Mouse (Mus musculus): ENCODE measurements around the gene Hist2h2ac. TPM values are rescaled to one million over a fixed set of nuclear protein-coding genes. Genes with fewer than 3 reads are reported as not detected.

Hist2h2ac gene
- polyA plus RNA-seq, 1 experiment, result 14.8 TPM

Other genes with a start within 250 kb of the Hist2h2ac start
- 49.7 and 54.9 TPM in 2 replicates for gene Plekho1, start 224.9 kb downstream of the Hist2h2ac start, polyA plus RNA-seq (2012; rRNA removed)
- gene Vps45, start 162.4 kb downstream of the Hist2h2ac start, polyA plus RNA-seq (2012; rRNA removed), result 6.1 TPM in 2 replicates
- 5.7 and 8.9 TPM in 2 replicates for gene Otud7b, start 116.4 kb downstream of the Hist2h2ac start, polyA plus RNA-seq (2012; rRNA removed)
- gene Mtmr11, start 58.9 kb downstream of the Hist2h2ac start, polyA plus RNA-seq (2012; rRNA removed), result 60.8 and 66.6 TPM in 2 replicates
- gene Sf3b4, start 48.5 kb downstream of the Hist2h2ac start, polyA plus RNA-seq (2012; rRNA removed), result 48.8 and 56.1 TPM in 2 replicates
- 2.0 TPM in 2 replicates for gene Sv2a, start 39.7 kb downstream of the Hist2h2ac start, polyA plus RNA-seq (2012; rRNA removed)
- gene Bola1, start 1.2 kb downstream of the Hist2h2ac start, polyA plus RNA-seq (2012; rRNA removed), result 45.2 and 47.6 TPM in 2 replicates
- 1.5 and 4.1 TPM in 2 replicates for gene Hist2h2ab, start 1.0 kb downstream of the Hist2h2ac start, polyA plus RNA-seq (2012; rRNA removed)
- gene Hist2h2be, start 239 bp upstream of the Hist2h2ac start, polyA plus RNA-seq (2012; rRNA removed), result 2.8 and 3.7 TPM in 2 replicates
- gene Hist2h3c2, start 18.2 kb upstream of the Hist2h2ac start, polyA plus RNA-seq (2012; rRNA removed), result 49.8 and 65.9 TPM in 2 replicates
- gene Hist2h2aa2, start 19.4 kb upstream of the Hist2h2ac start, polyA plus RNA-seq (2012; rRNA removed), result 68.4 and 101 TPM in 2 replicates
- 112 and 147 TPM in 2 replicates for gene Hist2h2aa1, start 24.6 kb upstream of the Hist2h2ac start, polyA plus RNA-seq (2012; rRNA removed)
- gene Hist2h3c1, start 25.8 kb upstream of the Hist2h2ac start, polyA plus RNA-seq (2012; rRNA removed), result not detected in 2 replicates
- gene Hist2h4, start 42.4 kb upstream of the Hist2h2ac start, polyA plus RNA-seq (2012; rRNA removed), result 5.8 and 5.9 TPM in 2 replicates
- 62.7 and 75.7 TPM in 2 replicates for gene Hist2h3b, start 47.8 kb upstream of the Hist2h2ac start, polyA plus RNA-seq (2012; rRNA removed)
- 11.8 and 17.3 TPM in 2 replicates for gene Hist2h2bb, start 48.9 kb upstream of the Hist2h2ac start, polyA plus RNA-seq (2012; rRNA removed)
- gene Fcgr1, start 73.1 kb upstream of the Hist2h2ac start, polyA plus RNA-seq (2012; rRNA removed), result 4.6 and 5.6 TPM in 2 replicates
- not detected in 2 replicates for gene BC107364, start 231.4 kb upstream of the Hist2h2ac start, polyA plus RNA-seq (2012; rRNA removed)